Mouse (Mus musculus) gastrocnemius, adult 18-20 months (tissue): ENCODE results near the gene Ldlrad3. TPM values are rescaled to one million over a fixed set of nuclear protein-coding genes. Genes with fewer than 3 reads are reported as not detected.

ENCODE experiments used
- DNase-seq: peaks from one replicate; pipeline ENCODE4 v3.0.0; 2021; ENCODE audit warnings: low spot score
- total RNA-seq, 2 experiments: library from RNA; stranded (reverse); gene quantifications; 2 replicates each; pipeline ENCODE4 v1.2.3; 2021

Ldlrad3 gene
- total RNA-seq, 2 experiments from 2014 or later: 2.9 to 4.9 TPM

DNA sequence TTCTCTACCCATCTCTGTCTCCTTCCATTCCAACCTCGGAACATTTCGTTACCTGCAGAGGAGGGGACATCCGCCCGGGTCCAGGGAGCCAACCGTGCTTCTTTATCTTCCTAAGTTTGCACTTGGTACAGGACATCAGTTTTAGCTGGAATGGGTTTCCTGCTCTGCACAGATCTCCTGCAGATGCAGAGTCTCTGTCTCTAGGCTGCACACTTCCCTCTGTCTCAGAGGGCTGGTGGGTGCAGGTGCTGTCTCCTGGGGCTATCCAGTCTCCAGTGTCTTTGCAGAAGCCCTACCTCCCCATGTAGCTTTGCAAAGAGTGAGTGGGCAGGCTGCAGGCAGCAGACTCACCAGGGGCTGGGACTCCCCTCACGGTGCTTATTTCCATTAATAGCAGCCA, 109.9 kb downstream of the Ldlrad3 start:
- no peak for DNase-seq

DNA sequence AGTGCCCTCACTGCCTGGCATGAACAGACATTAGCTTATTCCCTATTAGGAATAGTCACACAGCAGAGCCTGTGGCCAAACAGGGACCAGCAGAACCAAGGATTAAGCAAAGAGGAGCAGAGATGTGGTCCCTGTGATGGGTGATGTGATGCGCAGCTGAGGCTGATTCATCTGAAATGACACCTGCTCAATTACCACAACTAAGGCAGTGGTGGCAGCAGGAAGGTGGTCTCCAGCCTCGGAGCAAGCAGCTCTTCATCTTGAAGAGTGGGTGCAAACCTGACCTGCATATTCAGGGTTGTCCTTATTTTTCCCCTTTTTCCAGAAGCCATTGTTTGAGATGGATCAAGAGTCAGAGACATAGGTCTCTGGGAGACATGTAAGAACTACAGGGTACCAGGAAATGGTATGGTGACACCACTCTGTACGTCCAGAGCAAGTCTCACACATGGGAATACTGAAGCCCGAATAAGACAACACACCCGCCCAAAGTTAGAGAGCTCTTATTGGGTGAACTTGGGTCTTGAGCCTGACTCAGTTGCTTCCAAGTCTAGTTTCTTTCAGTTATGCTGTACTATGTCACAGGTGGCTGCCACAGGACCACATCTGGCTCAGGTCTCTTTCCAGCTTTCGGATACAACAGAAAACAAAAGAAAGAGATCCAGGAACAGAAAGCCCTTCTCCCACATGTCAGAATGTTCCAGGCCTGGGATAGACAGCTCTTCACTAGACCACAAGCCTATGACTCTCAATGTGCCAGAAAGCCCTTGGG, 112.7 kb downstream of the Ldlrad3 start:
- DNase-seq: no peak

DNA sequence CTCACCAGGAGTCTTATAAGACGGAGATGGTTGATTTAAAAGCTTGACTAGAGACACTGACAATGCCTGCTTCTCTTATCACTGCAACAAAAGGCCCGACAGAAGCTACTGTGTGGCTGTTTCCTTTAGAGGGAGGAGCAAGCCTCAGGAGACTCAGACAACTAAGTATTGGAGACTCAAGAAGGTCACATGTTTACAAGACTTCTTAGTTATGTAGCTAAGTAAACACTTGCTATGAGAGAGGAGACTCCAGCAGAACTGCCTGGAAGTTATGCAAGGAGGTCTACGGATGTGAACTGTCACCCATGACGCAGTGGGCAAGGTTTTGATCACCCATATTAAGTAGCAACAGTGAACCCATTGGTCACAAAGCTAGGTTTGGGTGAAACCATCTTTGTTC, 113.3 kb downstream of the Ldlrad3 start:
- no peak for DNase-seq

DNA sequence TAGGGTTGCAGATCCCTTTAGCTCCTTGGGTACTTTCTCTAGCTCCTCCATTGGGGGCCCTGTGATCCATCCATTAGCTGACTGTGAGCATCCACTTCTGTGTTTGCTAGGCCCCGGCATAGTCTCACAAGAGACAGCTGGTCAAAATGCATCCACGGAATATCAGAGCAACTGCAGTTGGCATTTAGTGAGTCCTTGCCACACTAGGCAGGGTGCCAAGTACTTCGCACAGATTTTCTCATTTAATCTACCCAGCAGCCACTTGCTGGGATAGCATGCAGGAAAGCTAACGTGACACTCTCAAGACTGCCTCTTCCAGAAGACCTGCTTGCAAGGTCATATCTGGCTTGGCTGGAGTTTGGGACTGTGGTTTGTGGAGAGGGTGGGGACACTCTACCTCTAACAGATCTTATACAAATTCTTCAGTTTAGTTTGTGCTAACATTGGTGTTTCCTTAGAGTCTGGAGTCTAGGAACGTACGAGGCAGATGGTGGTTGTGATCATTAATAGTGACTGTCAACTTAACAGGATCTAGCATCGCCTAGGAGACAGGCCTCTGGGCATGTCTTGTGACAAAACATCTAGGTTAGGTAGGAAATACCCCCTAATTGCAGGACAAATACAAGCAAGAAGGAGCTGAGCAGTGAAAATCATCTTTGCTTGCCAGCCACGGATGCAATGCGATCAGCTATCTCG, 115.0 kb downstream of the Ldlrad3 start:
- no peak for DNase-seq

DNA sequence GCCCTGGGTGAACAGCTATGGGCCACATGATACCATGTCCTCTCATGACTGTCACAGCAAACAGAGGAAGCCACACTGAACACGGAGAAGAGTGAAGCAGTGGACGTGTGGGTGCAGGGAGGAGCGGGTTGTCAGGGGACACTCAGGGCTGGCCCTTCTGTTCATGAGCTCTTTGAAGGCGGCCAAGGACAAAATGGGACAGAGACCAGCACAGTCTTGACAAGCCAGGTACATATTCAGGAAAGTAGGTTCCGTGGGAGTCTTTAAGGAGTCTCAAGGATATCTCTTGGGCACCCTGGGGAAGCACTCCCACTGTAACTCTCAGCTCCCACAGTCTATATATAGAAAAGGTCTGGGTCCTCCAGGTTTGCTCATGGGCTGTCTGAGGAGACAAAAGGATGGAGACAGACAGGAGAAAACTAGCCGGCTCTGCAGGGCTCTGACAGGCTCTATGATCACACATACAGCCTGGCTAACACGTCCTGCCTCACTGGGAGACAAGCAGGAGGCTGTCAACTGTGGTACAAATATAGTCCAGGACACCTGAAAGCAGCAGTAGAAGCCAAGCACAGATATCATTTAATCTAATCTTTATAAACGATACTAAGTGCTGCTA, 121.3 kb downstream of the Ldlrad3 start:
- DNase-seq: no peak

DNA sequence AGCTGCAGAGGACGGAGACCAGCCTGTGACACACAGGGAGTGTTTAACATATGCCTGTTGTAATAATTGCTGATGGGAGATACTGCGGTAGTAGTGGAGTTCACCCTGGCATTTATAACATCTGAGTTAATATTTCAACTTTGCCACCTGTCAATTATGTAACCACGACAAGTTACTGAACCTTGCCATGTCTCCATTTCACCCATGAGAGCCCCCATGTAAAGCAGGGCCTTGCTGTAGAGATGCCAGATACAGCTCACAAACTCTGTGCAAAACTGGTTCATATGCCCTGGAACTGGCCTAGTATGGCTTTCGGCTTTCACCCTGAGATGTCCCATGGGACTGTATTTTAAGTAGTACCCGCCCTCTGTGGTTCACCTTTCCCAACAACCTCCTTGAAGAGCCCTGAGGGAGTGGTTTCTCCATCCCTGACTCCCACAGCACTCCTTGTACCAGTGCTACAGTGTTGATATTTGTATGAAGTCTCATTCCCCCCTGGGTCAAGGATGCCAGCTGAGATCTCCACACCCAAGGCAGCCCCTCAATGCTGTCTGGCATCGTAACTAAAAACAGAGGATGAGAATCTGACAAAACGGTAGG, 122.2 kb downstream of the Ldlrad3 start:
- DNase-seq: no peak

DNA sequence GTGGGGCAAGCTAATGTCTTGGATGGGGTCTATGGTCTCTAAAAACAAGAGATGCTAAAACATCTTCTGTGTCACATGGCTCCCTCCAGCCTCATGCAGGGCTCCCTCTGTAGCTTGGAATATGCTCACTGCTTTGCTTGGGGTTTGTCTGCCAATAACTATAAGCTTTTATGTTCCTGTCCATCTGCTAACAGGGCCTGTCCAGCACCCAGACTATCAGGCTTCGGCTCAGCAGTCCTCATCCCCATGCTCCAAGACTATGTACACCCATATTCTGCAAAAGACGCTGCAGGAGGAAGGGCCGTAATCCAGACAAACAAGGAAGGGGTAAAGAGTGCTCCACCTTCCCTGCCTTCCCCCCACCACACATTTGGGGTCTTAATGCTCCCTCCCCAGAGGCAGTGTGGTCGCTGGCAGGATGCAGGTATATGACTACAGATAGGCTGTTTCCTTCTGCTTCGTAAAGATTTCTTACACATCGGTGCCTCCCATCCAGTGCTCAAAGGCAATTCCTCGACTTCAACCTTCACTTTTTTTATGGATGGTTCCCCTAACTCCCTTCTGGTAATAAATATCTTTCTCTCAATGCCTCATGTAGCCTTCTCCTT, 123.2 kb downstream of the Ldlrad3 start:
- DNase-seq: no peak

DNA sequence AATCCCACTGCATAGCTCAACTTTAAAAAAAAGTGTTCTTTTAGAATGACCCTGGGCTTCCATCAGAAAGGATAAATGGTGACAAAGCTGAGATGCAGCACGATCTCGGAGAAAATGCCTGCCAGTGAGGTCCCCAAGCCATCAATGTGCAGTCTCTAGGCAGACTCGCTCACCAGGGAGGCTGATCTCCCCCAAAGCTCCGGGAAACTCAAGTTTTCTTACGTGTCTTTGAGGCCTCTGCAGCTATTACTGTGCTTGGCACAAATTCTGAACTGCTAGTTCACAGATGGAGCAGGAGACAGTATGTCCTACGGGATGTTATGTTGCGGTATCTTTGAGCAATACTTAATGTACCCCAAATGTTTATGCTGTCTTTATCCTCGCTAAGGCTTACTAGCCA, 124.3 kb downstream of the Ldlrad3 start:
- DNase-seq: no peak

DNA sequence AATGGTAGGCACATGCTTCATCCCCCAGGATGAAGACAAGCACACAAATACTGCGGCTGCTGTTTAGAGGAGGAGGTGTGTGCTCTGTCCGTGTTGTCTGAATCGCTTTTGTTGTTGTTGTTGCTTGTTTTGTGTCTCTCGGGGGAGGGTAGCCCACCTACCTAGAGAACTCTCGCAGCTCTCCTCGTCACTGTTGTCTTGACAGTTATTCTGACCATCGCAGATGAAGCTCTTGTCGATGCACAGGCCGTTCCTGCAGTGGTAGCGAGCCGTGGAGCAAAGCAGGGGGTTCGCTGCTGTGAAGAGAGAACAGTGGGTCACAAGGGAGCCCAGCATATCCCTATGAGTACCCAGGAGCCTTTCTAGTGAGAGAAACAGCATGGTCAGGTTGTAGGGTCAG, 128.4 kb downstream of the Ldlrad3 start:
- no peak for DNase-seq

DNA sequence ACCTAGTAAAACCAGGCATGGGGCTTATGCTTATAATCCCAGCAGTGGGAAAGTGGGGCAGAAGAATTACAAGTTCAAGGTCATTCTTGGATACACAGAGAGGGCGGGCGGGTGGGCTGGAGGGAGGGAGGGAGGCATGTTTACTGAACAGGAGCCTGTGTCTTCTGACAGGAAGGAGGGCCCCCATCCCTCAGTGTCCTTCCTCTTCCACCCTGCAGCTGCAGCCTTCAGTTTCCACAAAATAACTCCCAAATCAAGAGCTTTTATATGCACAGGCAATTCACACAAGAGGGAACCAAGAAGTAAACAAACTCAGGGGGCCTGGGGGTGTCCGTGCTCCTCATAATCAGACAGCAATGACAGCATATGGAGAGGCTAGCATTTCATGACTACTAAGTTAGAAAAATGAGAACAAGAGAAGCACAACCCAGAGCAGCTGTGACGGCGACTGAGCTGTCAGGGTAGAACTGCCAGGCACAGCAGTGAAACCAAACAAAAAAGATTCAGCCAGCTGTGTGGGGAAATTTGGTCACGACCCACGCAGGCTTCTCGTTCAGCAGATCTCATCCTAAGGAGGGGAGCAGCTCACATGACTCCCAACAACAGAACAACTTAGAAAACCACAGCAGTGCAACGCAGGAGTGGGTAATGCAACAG, 129.0 kb downstream of the Ldlrad3 start:
- no peak for DNase-seq

DNA sequence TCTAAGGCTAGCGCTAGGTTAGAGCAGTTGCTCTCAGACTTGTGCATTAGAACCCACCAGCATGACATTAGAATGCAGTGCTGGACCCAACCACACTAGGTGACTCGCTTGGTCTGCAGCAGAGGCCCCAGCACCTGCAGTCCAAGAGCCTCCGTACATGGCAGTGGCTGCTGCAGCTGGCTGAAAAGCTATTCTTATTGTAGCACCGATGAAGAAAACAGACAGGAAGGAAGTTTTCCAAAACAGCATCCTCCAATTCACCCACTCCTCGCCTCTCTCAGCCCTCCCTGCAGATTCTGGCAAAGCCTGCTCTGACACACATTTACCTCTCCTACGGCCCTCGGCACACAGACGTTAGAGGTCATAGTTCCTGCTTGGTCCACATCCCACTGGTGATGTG, 130.0 kb downstream of the Ldlrad3 start:
- DNase-seq: no peak

DNA sequence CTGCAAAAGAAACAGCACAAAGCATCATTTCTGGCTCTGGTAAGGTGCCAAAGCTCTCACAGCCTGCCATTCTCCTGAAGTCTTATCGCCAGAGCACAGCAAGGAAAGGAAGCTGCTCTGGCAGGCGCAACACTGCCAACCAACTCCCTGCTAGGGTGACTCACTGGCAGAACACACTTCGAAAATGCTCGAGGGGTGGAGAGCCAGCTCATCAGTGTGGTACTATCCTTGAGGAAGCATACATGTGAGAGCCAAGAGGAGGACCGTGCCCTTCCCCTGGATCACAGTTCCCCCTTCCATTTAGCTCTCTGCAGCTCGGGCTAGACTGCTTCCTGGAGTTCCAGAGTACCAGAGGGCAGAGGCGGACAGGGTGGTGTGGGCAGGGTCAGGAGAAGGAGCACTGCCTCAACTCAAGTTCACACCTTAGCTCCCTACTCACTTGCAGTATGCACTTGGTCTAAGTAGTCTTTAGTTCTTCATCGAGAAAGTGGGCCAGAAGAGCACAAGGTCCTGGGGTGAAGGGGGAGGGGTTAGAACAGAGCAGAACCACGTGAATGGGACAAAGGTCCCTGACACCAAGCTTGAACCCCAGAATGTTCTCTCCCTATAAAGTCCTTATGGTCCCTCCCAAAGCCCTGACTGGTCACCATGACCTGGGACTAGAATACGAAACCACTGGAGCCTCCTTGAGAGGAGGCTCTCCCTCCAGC, 133.1 kb downstream of the Ldlrad3 start:
- no peak for DNase-seq

DNA sequence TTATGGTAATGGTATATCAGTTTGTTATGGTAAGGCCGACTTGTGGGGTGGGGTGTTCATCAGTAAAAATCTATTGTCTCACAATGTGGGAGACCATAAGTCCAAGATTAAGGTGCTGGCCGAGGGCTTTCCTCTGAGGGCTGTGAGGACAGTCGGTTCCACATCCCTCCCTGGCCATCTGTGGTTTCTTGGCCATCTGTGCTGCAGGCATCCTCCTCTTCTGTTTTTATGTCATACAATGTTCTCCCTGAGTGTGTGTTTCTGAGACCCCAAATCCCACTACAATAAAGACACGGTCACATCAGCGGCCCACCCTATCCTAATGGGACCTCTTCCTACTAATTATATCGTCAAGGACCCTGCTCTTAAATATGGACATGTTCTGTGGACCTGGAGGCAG, 133.8 kb downstream of the Ldlrad3 start:
- DNase-seq: no peak

DNA sequence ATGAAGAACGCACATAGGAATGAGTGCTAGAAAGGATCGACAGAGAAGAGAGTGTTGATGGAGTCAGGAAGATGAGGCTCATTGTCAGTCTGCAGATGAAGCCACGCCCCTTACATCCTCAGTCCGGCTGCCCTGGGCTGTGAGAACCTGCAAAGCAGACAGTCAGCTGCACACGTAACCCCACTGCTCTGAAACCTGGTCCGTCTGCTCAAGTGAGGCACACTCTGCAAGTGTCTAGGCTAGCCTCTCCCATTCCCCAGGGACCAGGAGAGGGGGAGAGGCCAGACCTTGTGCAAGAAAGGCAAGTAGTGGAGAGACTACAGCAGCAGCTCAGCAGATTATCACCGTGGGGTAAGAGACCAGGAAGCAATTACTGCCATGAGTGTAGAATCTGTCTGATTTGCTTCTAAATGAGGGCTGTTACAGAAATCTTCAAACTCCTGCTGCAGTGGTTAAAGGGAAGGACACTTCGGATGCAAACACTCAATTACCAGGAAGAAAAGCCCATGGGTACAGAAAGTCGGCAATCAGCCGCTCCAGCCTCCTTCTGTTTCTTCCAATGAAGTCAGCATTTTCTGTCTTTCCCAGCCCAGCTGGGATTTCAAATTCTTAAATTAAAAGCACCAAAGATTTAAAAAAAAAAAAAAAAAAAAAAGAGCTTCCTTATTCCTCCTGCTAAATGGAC, 136.2 kb downstream of the Ldlrad3 start:
- no peak for DNase-seq

DNA sequence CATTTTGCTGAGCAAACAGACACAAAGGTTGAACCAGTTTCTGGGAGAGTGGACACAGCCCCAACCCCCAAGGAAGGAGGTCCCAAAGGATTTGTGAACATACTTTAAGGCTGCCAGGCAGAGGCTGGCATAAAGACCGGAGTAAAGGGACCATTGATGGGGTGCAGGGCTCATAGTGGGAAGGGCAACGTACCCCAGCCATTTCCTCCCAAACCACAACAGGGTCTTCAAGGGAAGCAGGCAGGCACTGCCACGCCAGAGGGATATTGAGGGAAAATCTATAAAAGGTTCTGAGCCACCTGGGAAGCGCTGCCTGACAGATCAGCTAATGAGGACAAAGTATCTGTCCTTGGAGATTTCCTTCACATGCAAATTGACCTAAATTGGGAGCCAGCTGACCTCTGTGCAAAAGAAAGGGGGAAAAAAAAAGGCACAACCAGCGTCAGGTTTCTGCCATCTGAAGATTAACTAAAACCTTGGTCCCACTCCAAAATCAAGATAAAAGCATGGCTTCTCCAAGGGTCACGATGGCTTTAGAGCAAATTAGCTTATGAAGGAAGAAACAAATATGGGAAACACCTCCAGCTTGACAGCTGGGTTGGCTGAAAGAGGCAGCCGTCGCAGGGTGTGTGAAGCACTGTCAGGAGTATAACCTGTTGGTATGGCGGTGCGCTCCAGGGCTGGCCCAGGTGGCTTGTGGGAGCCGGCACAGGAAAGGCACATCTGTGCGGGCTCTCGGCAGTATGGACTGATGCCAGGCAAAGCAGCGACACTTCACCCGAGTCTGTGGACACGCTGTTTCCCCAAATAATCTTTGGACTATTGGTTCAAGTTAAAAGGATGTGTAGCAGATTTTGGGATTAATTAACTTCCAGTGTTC, 137.6 kb downstream of the Ldlrad3 start:
- DNase-seq: no peak

DNA sequence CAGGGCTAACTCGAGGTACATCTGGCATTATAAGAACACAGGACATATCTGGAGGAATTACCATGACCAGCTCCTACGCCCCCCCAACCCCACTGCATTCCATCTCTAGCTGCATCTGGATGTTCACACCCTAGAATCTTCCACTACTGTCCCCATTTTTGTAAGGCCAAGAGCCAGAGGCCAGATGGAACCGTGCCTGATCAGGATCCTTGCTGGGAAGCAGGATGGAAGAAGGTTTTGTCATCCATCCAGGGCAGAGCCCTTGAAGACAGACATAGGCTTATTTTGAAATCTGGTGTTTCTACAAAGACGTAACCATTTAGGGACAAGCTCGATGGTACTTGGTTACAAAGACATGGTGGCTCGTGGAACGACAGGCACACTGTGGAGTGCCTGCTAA, 139.7 kb downstream of the Ldlrad3 start:
- DNase-seq: peak; percentile 46

DNA sequence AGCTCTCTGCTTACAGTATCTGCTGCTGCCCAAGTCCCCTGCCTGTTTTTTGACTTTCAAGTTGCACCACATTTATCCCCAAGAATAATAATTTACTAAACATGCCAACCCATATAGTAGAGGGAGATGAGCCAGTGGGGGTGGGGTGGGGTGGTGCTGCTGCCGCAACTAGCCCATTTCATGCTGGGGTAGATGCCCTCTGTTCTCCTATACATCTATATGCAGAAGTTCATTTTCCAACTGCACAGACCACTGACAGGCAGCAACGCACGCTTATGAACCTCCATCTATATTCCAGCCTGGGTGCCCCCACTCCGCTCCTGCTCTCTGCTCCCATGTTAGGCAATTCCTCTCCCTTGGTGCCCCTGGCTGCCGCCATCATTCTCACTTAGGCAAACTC, 145.7 kb downstream of the Ldlrad3 start:
- DNase-seq: no peak

DNA sequence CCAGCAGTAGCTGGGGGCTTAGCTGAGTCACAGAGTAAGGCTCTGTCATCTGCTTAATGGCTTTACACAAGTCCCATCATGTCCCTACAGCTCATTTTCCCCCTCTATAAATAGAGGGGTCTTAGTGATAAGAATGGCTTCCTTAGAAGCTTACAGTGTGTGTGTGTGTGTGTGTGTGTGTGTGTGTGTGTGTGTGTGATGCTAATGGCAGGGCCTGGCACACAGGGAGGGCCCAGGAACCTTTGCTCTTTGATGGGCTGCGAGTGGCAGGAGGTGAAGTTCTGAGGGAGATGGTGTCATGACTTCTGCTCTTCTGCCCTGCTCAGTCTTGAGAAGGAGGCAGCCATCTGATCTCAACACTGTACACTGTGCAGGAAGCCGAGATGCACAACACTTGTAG, 146.2 kb downstream of the Ldlrad3 start:
- no peak for DNase-seq
